Mouse (Mus musculus) midbrain, embryonic 12.5 days (tissue): ENCODE results near the gene Prkaca. TPM values are rescaled to one million over a fixed set of nuclear protein-coding genes. Genes with fewer than 3 reads are reported as not detected.
A peak's percentile ranks its signal among the peaks of the same experiment; 100 is the strongest.
"Not testable (repeated sequence)": the region's sequence is repeated elsewhere in the genome, so short reads cannot be mapped to it uniquely, and the experiment has no call there.

ENCODE experiments used
- ATAC-seq: fragments of 200-750 bp; cut with Nextera tagmentation; 2 replicates; pipeline ENCODE4 v1.8.0; 2017; ENCODE audit warnings: low read depth, moderate TSS enrichment, moderate library complexity; ENCODE audit not compliant: low FRiP score
- H3K27ac ChIP-seq: fragments of 300-500 bp; sonication (generic); replicated peaks from 2 replicates; pipeline ENCODE4 v1.5.1; 2016; ENCODE audit warnings: mild to moderate bottlenecking
- H3K27me3 ChIP-seq: fragments of 300-500 bp; sonication (generic); 2 replicates; pipeline ENCODE4 v1.6.1; 2016; ENCODE audit warnings: mild to moderate bottlenecking
- H3K36me3 ChIP-seq: fragments of 300-500 bp; sonication (generic); 2 replicates; pipeline ENCODE4 v1.6.1; 2016
- H3K4me1 ChIP-seq: fragments of 300-500 bp; sonication (generic); 2 replicates; pipeline ENCODE4 v1.6.1; 2016
- H3K4me2 ChIP-seq: fragments of 300-500 bp; sonication (generic); replicated peaks from 2 replicates; pipeline ENCODE4 v1.6.1; 2016; ENCODE audit warnings: mild to moderate bottlenecking, moderate library complexity
- H3K4me3 ChIP-seq: fragments of 300-500 bp; sonication (generic); 2 replicates; pipeline ENCODE4 v1.5.1; 2016; ENCODE audit warnings: mild to moderate bottlenecking
- H3K9ac ChIP-seq: fragments of 300-500 bp; sonication (generic); replicated peaks from 2 replicates; pipeline ENCODE4 v1.6.1; 2016; ENCODE audit warnings: mild to moderate bottlenecking, moderate library complexity
- H3K9me3 ChIP-seq: fragments of 300-500 bp; sonication (generic); 2 replicates; pipeline ENCODE4 v1.6.1; 2016; ENCODE audit warnings: mild to moderate bottlenecking
- WGBS: fragments of 180-500 bp; shearing (Covaris S2); methylation state at CpG from one replicate; pipeline ENCODE4 v1.1.7; 2016; 5-methylcytosine and 5-hydroxymethylcytosine counted together
- polyA plus RNA-seq: library from polyadenylated mRNA; unstranded; fragments of >200 nt; fragmentation: Nextera tagmentation; extraction: Ambion mirVana; gene quantifications from 2 replicates; pipeline ENCODE4 v1.2.1, GENCODE M21; 2016

Gene Prkaca
- polyA plus RNA-seq, 1 experiment from 2014 or later = 193 TPM

DNA sequence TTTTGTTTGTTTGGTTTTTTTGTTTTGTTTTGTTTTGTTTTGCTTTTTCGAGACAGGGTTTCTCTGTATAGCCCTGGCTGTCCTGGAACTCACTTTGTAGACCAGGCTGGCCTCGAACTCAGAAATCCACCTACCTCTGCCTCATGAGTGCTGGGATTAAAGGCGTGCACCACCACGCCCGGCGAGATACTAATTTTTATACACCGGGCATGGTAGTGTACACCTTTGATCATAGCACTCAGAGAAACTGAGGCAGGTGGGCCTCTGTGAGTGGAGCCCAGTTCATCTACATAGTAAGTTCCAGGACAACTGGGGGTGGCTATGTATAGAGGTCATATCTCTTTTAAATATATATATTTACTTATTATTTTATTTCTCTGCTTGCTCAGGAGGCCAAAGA lies 32.7 kb downstream of the Prkaca start:
- not testable (repeated sequence) for H3K4me3 ChIP-seq, H3K36me3 ChIP-seq, ATAC-seq, H3K27ac ChIP-seq, H3K4me2 ChIP-seq, H3K9ac ChIP-seq, H3K9me3 ChIP-seq
- H3K27me3 ChIP-seq = peaks cover 40% of the 10 kb centered on the region
- H3K4me1 ChIP-seq = peaks cover 35% of the 10 kb centered on the region
- 94% methylated on average over 7 of the region's 7 CpGs for WGBS

DNA sequence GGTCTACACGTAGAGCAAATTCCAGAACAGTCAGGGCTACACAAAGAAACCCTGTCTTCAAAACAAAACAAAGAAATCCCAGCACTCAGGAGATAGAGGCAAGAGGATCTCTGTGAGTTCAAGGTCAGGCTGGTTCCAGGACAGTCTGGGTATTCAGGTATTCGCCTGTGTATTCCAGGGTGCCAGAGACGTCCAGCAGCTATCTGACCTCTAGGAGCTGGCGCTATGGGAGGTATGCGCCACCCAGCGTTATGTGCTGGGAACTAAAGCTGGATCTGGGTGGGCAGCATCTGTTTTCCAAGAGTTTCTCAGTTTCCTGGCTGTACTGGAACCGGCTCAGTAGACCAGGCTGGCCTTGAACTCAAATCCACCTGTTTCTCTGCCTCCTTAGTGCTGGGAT lies 35.6 kb downstream of the Prkaca start:
- Histone ChIP-seq H3K4me1 (peaks cover 40% of the 10 kb centered on the region), H3K9me3 (no peaks in the 10 kb centered on the region), H3K9ac (no peak overlapping the region), H3K36me3 (no peaks in the 10 kb centered on the region), H3K27me3 (peaks cover 40% of the 10 kb centered on the region), H3K4me3 (no peak overlapping the region), H3K4me2 (no peak overlapping the region), H3K27ac (no peak overlapping the region)
- WGBS = 23% methylated on average over 7 of the region's 7 CpGs
- ATAC-seq = no peak

DNA sequence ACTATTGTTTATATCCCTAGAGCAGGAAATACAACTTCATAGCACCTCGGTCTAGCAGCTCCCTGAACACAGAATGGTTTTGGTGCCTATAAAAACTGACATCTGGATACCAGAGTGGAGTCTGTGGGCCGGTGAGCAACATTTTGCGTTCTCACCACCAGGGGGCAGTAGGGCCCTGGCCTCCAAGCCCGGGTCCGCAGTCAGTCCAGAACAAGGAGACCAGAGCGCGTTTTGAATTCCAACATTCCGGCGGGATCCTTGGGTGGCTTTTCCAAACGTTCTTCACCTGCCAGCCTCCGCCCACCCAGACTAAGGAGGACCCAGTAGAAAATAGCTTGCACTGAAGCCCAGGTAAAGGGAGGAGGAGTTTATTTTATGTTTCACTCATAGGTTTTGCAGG lies 37.1 kb downstream of the Prkaca start:
- H3K9me3 ChIP-seq = no peaks in the 10 kb centered on the region
- H3K4me1 ChIP-seq = peaks cover 30% of the 10 kb centered on the region
- H3K9ac ChIP-seq = no peak overlapping the region
- 2% methylated on average over 11 of the region's 11 CpGs for WGBS
- no peak for ATAC-seq
- H3K4me2 ChIP-seq = no peak overlapping the region
- no peak overlapping the region for H3K4me3 ChIP-seq
- peaks cover 49% of the 10 kb centered on the region for H3K27me3 ChIP-seq
- H3K36me3 ChIP-seq = no peaks in the 10 kb centered on the region
- no peak overlapping the region for H3K27ac ChIP-seq

DNA sequence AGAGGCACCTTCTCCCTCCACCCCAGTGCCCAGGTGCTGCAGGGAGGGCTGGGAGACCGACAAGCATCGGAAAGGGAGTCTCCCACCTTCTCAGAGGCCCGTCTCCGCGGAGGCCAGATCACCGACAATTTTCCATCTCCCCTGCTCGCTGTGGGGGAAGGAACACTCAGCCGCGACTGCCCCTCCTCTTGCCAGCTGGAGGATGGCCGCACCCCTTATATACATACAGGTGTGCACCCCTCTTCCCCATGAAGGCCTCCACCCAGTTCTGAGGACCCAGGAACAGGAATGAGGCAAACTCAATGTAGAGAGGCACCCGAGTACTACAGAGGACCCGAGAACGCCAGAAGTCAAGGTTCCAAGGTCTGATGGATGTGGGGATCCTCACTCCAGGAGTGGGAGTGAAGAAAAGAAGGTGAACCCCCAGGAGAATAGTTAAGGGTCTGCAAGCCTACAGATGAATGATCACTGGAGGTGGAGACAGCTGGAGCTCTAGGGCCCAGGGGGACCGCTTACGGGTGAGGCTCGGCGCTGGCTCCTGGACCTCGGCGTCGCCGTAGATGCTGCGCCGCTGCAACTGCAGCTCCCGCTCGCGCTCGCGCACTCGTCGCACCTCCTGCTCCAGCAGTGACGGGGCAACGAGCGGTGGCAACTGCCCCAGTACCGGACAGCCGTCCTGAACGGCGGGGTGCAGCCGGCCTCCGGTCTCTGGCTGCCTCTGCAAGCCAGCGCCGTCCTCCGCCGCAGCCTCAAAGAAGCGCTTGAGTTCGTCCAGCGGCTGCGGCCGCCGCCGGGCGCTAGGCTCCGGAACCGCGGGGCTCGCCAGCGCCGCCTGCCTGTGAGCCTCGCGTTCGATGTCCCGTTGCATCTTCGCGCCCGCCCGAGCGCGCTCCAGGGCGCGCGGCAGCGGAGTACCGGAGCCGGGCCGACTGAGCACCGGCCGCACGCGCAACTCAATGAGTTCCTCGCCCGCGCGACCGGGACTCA lies 38.1 kb downstream of the Prkaca start:
- Histone ChIP-seq H3K4me3 (peak overlapping the region; percentile 54), H3K36me3 (no peaks in the 10 kb centered on the region), H3K9me3 (no peaks in the 10 kb centered on the region), H3K27ac (no peak overlapping the region), H3K4me1 (peaks cover 27% of the 10 kb centered on the region), H3K9ac (peak overlapping the region; percentile 60), H3K4me2 (peak overlapping the region; percentile 97), H3K27me3 (peaks cover 55% of the 10 kb centered on the region)
- peak; percentile 54 for ATAC-seq
- WGBS = 2% methylated on average over 82 of the region's 83 CpGs

DNA sequence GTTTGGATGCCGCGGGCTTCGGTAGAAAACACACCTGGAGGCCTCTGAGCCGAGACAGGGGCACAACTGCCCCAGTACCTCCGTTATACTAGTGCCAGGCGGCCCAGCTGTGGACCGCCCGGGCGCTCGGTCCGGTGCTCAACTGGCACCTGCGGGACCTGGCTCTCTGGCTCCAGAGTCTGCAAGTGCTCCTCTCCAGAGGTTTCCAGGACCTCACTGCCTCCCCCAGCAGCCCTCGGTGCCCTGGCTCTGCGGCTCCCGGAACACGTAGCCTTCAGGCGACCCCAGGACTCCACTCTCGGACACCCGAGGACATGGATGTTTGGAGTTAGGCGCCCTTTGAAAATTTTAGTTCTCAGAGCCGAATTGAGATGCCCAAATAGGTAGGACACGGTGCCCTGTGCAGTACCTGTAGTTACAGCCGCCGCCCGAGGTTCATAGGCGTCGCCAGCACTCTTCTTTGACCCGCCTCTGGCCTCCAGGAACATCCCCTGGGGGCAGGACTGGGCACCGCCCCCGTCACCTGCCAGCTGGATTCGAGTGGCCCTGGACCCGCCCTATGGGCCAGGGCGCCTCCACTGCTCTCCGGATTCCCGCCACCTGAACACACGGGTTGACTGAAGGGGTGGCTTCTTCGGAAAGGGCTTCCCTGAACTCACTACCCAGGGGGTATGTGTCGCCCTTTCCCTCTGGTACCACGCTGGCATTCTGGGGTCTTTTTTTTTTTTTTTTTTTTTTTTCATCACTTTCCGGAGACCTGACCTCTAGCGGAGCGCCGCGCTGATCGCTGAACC lies 39.1 kb downstream of the Prkaca start, which contains the start of gene 2210011C24Rik:
2210011C24Rik (minus strand) TSS at position 467 of the 794 bp plus-strand sequence.
- Histone ChIP-seq H3K9ac (peak within 1 kb of the TSS; percentile 60), H3K9me3 (no peaks in the 10 kb centered on the region), H3K4me2 (peak within 1 kb of the TSS; percentile 97), H3K27ac (no peak within 1 kb of the TSS), H3K36me3 (no peaks in the 10 kb centered on the region), H3K4me3 (peak within 1 kb of the TSS; percentile 54), H3K27me3 (peaks cover 55% of the 10 kb centered on the region), H3K4me1 (peaks cover 27% of the 10 kb centered on the region)
- 1% methylated on average over 45 of the region's 45 CpGs for WGBS
- ATAC-seq = no peak

DNA sequence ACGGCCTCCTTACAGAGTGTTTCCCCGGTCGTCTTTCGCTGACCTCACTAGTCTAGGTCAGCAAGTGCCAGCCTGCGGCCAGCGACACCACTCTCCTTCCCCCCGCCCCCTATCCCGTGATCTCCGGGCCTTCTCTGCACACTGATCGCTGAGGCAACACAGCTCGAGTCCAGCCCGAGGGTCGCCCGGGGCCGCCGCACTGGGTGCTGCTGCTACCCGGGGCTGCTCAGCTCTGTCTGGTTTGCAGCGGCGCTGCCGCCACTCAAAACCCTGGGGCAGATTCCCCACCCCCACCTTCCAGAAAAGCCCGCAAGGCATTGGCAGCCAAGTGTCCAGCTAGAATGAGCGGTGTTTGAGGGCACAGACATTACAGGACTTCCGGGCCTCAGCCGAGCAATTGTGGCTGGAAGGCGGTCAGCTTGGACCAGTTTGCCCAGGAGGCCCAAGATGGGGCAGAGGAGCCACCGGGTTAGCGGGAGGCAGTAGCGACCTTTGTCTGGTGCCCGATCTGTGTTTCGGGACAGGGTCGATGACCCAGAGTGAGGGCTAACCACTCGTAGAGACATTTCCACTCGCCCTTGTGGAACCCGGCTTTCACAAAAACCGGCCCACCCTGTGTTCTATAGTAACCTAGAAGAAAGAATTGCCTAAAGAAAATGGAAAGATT lies 39.8 kb downstream of the Prkaca start:
- Histone ChIP-seq H3K27ac (no peak overlapping the region), H3K4me3 (peak overlapping the region; percentile 54), H3K9me3 (no peaks in the 10 kb centered on the region), H3K4me2 (peak overlapping the region; percentile 97), H3K9ac (peak overlapping the region; percentile 49; the same call in 1 of the 2 replicates), H3K36me3 (no peaks in the 10 kb centered on the region), H3K27me3 (peaks cover 60% of the 10 kb centered on the region), H3K4me1 (peaks cover 27% of the 10 kb centered on the region)
- 2% methylated on average over 35 of the region's 35 CpGs for WGBS
- no peak for ATAC-seq

DNA sequence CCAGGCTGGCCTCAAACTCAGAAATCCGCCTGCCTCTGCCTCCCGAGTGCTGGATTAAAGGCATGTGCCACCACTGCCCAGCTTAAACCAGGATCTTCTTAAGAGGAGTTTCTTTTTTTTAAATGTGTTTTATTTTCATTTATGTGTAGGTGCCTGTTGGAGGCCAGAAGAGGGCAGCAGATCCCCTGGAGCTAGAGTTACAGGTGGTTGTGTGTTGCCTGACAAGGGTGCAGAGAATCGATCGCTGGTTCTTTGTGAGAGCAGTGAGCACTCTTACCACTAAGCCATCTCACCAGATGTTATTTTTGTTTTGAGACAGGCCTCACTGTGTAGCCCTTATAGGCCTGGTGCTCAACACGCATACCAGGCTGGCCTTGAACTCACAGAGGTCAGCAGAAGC lies 43.0 kb downstream of the Prkaca start:
- H3K4me2 ChIP-seq = no peak overlapping the region
- peaks cover 58% of the 10 kb centered on the region for H3K27me3 ChIP-seq
- peaks cover 19% of the 10 kb centered on the region for H3K4me1 ChIP-seq
- no peaks in the 10 kb centered on the region for H3K9me3 ChIP-seq
- no peak overlapping the region for H3K27ac ChIP-seq
- no peak overlapping the region for H3K4me3 ChIP-seq
- H3K36me3 ChIP-seq = no peaks in the 10 kb centered on the region
- no peak for ATAC-seq
- no peak overlapping the region for H3K9ac ChIP-seq
- WGBS = 90% methylated on average over 5 of the region's 5 CpGs

DNA sequence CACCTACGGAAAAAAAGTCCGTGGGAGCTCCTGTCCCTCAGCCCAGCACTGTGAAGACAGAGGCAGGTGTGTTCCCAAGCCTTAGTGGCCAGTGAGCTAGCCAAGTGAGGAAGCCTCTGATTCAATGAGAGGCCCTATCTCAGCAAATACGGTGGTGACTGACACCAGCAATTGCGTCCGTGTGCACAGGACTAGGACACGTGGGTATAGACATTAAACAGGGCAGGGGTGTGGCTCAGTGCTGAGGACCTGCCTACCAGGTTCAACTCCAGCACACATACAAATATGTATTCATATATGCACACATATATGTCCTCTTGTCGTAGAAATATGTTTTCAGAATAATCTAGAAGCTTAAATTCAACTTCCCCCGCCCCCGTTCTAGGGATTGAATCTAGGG lies 46.9 kb downstream of the Prkaca start:
- Histone ChIP-seq H3K4me1 (peaks cover 6% of the 10 kb centered on the region), H3K9me3 (no peaks in the 10 kb centered on the region), H3K4me3 (no peak overlapping the region), H3K9ac (no peak overlapping the region), H3K36me3 (no peaks in the 10 kb centered on the region), H3K27me3 (peaks cover 56% of the 10 kb centered on the region), H3K27ac (no peak overlapping the region), H3K4me2 (no peak overlapping the region)
- 86% methylated on average over 9 of the region's 9 CpGs for WGBS
- ATAC-seq = no peak

DNA sequence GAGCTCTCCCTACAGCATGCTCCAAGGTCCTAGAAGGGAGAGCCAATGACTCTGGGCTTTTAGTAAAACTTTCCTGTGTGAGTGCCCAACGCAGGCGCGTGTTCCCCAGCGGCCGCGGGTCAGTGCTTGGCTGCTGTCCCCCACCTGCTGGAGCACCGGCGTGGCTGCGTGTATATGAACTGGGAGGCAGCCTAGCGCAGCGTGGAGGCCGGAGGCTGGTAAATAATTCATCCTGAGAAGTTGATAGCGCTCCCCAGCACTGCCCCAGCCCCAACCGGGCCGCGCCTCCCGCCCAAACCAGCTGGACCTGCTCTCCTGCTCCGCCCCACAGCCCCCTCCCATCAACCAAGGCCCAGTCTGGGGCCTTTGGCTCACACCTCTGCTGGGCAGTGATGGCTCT lies 48.3 kb downstream of the Prkaca start, which contains the start of gene Palm3:
Palm3 (plus strand) TSS at position 376 of the 400 bp plus-strand sequence.
- H3K9ac ChIP-seq = no peak within 1 kb of the TSS
- H3K27me3 ChIP-seq = peaks cover 62% of the 10 kb centered on the region
- H3K4me1 ChIP-seq = peaks cover 13% of the 10 kb centered on the region
- no peak within 1 kb of the TSS for H3K4me2 ChIP-seq
- no peak for ATAC-seq
- H3K4me3 ChIP-seq = no peak within 1 kb of the TSS
- H3K27ac ChIP-seq = no peak within 1 kb of the TSS
- WGBS = 9% methylated on average over 18 of the region's 18 CpGs
- H3K9me3 ChIP-seq = no peaks in the 10 kb centered on the region
- no peaks in the 10 kb centered on the region for H3K36me3 ChIP-seq

DNA sequence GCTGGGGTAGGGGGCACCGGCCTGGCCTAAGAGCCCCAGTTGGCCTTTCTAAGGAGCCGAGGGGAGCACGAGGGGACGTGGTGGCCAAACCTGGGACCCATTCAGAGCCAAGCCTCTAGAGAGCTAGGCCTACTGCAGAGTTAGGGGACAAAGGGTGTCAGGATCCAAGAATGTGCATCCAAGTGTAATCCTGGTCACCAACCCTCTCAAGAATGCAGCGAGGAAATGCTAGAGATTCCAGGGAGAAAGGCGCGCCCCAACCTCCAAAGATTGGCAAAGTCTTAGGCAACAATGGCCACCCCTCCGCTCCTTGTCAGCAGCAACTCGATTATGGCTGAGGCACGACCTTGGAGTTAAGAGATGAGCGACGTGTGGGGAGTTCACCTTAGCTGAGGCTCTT lies 48.8 kb downstream of the Prkaca start:
- H3K9ac ChIP-seq = no peak overlapping the region
- no peak overlapping the region for H3K27ac ChIP-seq
- H3K27me3 ChIP-seq = peaks cover 67% of the 10 kb centered on the region
- no peak overlapping the region for H3K4me2 ChIP-seq
- ATAC-seq = no peak
- 36% methylated on average over 12 of the region's 12 CpGs for WGBS
- H3K4me3 ChIP-seq = no peak overlapping the region
- H3K4me1 ChIP-seq = peaks cover 18% of the 10 kb centered on the region
- no peaks in the 10 kb centered on the region for H3K36me3 ChIP-seq
- no peaks in the 10 kb centered on the region for H3K9me3 ChIP-seq

DNA sequence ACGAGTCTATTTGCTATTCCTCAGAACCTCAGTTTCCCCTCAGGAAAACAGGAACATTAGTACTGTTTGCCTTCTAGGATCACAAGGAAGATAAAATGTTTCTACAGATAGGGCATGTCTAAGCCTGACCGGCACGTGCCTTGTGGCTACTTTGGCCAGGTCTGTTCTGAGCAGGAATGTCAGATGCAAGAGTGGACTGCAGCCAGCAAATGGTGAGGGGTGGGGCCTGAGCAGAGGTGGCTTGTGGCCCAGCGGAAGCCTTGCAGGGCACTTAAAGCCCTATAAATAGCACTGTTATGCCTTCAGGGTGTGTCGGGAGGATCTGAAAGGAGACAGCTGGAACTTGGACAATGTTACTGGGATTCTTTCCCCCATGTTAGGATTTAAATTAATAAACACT lies 50.3 kb downstream of the Prkaca start:
- Histone ChIP-seq H3K4me3 (no peak overlapping the region), H3K36me3 (no peaks in the 10 kb centered on the region), H3K9me3 (no peaks in the 10 kb centered on the region), H3K4me2 (no peak overlapping the region), H3K27me3 (peaks cover 77% of the 10 kb centered on the region), H3K4me1 (peaks cover 25% of the 10 kb centered on the region), H3K9ac (no peak overlapping the region), H3K27ac (no peak overlapping the region)
- WGBS = 62% methylated on average over 5 of the region's 5 CpGs
- ATAC-seq = no peak
